Mouse (Mus musculus): ENCODE results near the gene Sumo3. TPM values are rescaled to one million over a fixed set of nuclear protein-coding genes. Genes with fewer than 3 reads are reported as not detected.

Sumo3 gene
- total RNA-seq, 1 experiment from 2014 or later, result 128 TPM

DNA sequence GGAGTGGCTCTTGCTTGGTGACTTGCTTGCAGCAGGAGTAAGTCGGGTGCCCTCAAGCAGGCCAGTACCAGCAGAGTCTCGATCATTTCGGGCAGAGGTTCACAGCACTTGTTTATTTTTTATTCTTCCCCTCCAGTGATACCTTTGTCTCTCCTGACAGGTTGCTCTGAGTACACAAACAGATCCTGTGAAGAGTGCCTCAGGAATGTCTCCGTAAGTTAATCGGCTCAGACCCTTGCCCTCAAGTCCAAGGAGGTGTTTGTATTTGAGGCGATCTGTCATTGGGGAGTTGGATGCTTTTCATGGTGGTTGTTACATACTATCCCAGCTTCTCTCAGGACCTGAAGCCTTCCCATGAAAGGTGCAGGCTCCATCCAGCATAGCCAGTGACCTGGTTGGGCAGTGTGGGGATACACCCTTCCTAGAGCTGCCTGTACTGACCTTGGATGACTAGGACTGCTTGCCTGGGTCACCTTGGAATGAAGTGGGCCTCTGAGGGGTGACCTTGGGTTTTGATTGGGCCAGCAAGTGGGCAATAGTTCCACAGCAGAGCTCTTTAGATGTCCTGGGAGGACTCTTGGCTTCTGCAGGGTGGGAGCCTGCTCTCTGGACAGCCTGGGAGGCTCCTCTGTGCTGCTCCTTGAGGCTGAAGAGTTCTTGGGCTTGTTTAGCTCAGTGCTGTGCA, 18.7 kb upstream of the Sumo3 start:
- no peak for ATAC-seq (replicated peaks; ENCODE audit: insufficient number of reproducible peaks, low FRiP score, low TSS enrichment, poor library complexity, severe bottlenecking)

DNA sequence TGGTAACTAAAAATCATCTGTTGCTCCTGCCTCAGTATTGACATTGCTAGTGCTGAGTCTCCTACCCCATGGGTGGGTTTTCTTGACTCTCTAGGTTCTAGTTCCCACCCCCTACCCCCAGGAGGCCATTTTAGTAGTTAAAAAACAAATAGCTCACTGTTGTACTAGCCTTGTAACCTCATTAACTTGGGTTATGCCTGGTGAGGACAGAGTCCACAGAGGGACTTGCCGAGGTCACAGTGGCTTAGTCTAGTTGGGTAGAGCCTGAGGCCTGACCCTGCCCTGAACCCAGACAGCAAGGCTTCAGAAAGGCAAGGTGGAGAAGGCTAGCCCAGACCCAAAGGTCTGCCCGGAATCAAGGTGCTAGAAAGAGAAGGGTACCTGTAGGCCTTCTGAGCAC, 17.9 kb upstream of the Sumo3 start:
- ATAC-seq (replicated peaks; ENCODE audit: insufficient number of reproducible peaks, low FRiP score, low TSS enrichment, poor library complexity, severe bottlenecking), result no peak

DNA sequence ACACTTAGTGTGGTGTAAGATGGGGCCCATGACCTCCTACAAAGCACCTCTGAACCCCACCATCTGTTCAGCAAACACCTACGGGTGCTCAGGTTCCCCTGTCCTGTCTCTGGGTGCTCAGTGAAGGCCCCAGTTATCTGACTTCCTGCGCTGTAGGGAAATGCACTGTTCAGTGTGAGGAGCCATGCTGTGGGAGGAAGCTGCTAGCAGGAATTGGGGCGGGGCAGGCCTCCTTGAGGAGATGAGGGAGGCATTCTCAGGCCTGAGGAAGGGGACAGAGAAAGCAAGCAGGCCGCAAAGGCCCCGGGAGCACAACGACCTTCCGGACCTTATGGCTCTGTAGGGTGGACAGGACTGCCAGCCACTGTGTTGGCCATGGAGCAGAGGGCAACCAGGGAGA, 16.8 kb upstream of the Sumo3 start:
- 0 out of 2 replicates have a peak, but pooled peaks have one; percentile 11 for ATAC-seq (replicated peaks; ENCODE audit: insufficient number of reproducible peaks, low FRiP score, low TSS enrichment, poor library complexity, severe bottlenecking)

DNA sequence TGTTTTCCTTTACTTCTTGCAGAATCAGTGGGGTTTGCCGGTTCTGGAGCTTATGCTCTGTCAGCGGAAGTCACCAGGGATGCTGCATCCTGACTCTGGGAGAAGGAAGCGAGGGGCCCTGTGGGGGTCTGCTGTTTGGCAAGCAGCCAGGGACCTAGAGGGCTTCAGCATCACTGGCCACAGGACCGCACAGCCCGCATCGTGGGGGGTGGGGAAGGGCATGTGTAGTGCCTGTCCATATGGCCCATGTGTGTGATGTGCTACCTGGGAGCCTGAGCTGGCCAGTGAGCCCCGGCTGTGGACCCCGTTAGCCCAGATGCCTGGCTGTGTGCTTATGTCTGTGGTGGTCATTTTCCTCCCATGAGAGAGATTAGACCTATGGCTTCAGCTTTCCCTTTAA, 16.1 kb upstream of the Sumo3 start:
- ATAC-seq (replicated peaks; ENCODE audit: insufficient number of reproducible peaks, low FRiP score, low TSS enrichment, poor library complexity, severe bottlenecking), result no peak

DNA sequence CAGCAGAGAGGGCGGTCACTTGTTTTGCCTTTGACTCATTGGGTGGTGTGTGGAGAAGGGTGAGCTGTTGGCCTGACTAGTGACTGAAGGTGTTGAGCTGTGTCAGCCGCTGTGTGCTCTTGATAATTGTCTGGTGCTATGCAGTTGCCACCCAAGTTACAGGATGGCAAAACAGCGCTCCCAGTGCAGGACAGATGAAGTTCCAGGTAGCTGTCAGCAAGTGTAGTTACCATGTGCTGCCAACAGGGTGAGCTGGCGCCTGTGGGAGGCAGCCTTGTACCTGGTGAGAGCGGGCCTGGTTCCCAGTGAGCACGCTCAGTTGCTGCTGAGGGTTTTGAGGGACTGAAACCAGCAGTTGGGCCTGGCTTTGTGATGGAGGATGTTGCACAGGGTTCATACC, 15.1 kb upstream of the Sumo3 start:
- ATAC-seq (replicated peaks; ENCODE audit: insufficient number of reproducible peaks, low FRiP score, low TSS enrichment, poor library complexity, severe bottlenecking), result peak; percentile 76

DNA sequence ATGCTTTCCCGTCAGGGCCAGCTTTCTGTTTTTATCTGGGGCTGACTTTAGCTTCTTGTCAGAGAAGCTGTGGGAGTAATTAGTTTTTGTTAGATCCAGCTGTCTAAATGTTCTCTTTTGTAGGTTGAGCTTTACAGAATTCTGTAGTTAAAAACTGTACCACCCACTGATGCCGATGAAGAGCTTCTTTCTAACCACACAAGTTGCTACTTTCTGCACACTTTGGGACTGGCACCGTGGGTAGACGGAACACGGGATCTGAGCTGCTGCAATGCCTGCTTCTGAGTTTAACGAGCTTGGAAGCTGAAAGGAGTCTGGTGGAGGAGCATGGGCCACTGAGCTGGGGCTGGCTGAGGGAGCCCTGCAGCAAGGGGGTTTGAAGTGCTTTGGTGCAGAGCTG, 14.4 kb upstream of the Sumo3 start:
- ATAC-seq (replicated peaks; ENCODE audit: insufficient number of reproducible peaks, low FRiP score, low TSS enrichment, poor library complexity, severe bottlenecking), result no peak

DNA sequence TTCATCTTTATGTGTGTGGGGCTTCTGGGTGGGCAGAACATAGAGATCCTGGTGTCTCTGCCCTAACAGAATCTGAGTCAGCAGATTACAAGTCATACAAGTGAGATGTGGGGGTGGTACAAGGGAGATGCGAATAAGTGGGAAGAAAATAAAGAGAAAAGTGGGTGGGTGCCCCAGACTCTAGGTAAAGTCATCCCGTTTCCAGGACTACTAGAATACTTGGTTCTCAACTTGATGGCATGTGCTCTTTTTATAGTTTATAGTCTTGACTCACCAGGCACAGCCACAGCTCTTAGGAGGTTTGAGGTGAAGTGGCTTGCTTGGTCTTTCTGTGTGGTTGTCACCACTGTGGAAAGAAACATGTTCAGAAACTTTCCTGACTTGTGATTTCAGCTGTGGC, 9.8 kb upstream of the Sumo3 start:
- ATAC-seq (replicated peaks; ENCODE audit: insufficient number of reproducible peaks, low FRiP score, low TSS enrichment, poor library complexity, severe bottlenecking), result no peak

DNA sequence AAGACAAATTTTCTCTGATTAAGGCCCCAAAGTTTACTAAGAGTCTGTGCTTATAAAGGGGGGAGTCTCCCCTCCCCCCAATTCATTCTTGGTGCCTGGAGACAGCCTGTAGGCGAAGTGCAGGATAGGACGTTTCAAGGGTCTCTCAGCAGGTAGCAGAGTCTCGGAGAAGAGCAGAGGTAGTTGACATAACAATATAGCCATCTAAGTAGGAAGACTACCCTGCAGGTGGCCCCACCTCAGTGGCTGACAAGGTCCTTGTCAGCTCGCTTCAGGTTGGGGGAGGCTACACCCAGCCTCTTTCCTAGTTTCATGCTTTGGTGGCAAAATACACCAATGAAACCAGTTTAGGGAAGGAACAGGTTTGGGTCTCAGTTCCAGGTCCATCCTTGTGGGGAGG, 2.9 kb upstream of the Sumo3 start:
- ATAC-seq (replicated peaks; ENCODE audit: insufficient number of reproducible peaks, low FRiP score, low TSS enrichment, poor library complexity, severe bottlenecking), result no peak

DNA sequence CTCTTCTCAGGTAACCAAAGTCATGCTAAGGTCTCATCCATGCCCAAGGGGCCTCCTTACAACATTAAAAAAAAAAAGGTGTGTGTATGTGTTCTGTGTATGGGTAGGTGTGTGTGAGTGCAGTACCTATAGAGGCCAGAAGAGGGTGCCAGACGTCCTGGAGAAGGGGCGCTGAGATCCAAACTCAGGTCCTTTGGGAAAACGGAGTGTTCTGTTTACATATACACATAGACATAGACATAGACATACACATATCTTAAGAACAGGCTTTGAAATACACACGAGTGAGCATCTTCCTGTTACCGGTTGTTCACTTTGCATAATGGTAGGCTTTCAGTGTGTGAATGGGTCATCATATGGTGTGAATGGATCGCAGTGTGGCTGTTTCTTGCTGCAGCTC, 1.8 kb upstream of the Sumo3 start:
- no peak for ATAC-seq (replicated peaks; ENCODE audit: insufficient number of reproducible peaks, low FRiP score, low TSS enrichment, poor library complexity, severe bottlenecking)

DNA sequence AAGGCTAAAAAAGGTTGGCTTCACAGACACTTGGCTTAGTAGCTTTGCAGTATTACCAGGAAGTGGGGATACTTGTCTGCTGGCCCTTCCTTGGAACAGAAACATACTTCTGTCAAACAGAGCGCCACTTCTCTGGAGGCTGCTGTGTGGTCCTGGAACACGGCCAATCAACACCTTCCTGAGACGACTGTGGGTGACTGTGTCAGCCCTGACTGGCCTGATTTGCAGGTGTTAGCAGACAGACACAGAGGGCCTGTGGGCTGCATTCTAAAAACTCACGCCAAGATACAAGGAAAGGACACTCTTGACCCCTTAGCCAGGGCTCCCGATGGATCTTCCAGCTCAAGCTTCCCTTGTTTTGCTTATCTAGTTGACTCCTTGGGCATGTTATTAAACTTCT, 939 bp upstream of the Sumo3 start:
- ATAC-seq (replicated peaks; ENCODE audit: insufficient number of reproducible peaks, low FRiP score, low TSS enrichment, poor library complexity, severe bottlenecking), result no peak

DNA sequence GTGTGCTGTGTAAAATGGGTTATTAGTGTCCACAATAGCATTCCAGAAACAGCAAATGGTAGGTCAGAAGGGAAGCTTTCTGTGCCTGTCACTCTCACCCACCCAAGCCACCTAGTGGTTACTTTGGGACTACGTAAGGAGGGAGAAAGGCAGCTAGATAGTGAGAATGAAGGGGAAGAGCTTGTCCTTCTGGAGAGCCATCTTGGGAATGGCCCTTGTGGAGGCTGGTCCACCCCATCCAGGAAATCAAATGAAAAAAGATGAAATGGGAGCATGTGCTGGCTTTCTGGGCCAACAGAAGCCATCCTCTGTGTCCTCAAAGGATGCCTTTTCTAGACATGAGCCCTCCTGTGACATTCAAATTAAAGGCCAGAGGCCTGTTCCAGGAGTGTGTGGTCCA, 529 bp upstream of the Sumo3 start:
- ATAC-seq (replicated peaks; ENCODE audit: insufficient number of reproducible peaks, low FRiP score, low TSS enrichment, poor library complexity, severe bottlenecking), result no peak

DNA sequence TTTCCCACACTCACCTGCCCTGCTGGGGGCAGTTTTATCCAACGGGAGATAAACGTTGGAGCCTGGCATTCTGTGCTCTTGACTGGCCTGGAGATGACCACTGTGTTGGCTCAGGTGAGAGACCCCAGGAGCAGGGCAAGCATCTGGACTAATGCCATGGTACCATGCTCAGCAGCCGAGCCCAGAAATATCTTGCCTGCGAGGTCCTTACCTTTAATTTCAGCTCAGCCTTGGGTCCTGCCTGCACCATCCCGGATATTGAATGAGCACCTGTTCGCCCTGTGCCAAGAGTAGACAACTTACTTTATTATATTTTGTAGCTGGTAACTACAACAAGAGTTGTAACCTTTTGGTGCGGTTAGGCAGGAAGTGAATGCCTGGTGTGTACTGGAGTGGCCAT, 958 bp downstream of the Sumo3 start:
- ATAC-seq (replicated peaks; ENCODE audit: insufficient number of reproducible peaks, low FRiP score, low TSS enrichment, poor library complexity, severe bottlenecking), result peak; percentile 4; the same call in 1 of the 2 replicates

DNA sequence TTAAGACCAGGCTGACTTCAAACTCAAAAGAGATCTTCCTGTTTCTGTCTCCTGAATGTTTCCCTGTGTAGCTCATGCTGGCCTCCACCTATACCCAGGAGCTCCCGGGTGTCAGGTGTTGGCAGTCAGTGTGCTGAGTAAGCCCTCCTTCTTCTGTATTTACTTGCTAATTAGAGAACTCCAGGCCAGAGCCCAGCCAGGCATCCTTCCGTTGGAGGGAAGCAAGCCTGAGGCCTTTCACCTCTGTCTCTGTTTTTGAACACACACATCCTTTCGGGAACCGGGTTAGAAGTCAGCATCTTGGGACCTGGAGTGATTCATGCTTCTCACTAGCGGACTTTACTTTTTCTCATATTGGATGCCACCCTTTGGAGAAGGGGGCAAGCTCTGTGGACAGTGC, 1.5 kb downstream of the Sumo3 start:
- no peak for ATAC-seq (replicated peaks; ENCODE audit: insufficient number of reproducible peaks, low FRiP score, low TSS enrichment, poor library complexity, severe bottlenecking)

DNA sequence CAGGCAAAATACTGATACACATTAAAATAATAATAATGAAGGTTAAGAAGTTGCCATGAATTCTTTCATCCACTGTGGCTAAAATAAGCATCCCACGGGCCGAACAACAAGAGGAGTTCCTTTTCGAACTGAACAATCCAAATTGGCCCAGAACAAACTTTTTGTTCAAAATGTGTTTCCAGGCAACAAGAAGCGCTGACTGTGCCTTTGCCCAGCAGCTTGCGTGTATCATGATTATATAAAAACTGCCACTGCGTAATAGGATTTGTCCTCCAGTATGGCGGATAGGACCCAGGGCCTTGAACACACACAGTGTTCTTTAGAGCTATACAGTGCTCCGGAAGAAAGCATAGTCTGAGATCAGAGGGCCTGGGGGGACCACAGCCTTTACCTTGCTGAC, 2.7 kb downstream of the Sumo3 start:
- no peak for ATAC-seq (replicated peaks; ENCODE audit: insufficient number of reproducible peaks, low FRiP score, low TSS enrichment, poor library complexity, severe bottlenecking)

DNA sequence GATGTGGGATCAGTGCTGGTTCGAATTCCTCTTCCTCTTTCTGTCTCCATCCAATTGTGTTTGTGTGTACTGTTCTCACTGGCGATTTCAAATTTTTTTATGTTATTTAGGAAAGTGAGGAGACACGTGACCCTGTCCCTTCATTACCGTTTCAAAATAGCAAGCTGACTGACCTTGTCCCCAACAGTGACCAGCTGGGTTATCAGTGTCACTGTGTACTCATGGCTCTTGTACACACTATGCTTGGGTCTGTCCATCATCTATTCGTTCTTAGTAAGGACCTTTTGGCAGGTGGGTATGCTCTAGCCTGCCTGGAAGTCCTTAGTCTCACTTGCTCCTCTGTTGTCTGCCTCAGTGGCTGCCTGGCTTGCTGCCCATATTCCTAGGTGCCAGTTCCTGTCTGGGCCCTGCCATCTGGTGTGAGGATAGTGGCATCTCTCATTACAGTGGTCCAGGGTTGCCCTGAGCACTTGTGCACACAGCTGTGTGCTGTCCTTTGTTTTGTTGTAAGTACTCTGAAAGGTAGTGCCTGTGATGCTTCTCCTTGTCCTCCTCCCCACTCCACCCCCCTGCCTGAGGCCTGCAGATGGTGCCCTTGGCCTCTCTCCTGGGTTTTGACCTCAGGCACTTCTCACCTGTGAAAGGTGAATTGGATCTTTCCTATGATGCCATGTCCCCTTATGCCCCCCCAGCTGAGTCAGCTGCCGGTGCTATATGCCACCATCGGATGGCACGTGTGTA, 4.5 kb downstream of the Sumo3 start:
- ATAC-seq (replicated peaks; ENCODE audit: insufficient number of reproducible peaks, low FRiP score, low TSS enrichment, poor library complexity, severe bottlenecking), result no peak

DNA sequence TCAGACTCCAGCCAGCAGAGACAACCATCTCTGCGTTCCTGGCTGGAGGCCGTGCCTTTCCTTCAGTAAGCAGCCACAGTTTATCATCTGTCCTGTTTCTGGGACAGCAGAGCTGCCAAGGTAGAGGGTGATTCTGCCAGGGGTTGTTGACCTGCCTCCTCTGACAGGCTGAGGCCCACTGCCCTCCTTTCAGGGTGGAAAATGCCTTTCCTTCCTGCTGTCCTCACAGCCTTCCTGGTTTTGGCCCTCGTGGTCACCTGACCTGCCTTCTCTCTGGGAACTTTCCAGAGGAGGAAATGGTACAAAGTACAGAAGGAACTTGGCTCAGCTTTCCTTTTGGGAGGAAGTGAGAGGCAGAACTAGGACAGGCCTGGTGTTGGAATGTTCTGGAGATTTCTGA, 7.5 kb downstream of the Sumo3 start:
- no peak for ATAC-seq (replicated peaks; ENCODE audit: insufficient number of reproducible peaks, low FRiP score, low TSS enrichment, poor library complexity, severe bottlenecking)

DNA sequence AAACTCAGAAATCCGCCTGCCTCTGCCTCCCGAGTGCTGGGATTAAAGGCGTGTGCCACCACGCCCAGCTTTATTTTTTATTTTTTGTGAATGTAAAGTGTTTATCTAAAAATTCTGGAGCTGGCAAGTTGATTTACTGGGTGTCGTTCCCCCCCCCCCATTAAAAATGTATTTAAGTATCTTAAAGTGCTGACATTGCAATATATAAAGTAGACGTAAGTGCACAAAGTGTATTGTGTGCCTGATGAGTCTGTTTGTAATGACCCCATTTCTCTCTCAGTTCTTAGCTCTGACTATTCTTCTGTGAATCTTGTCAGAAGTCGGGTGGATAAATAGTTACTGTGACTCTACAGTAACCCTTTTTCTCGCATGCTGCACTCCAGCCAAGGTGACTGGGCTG, 9.8 kb downstream of the Sumo3 start:
- ATAC-seq (replicated peaks; ENCODE audit: insufficient number of reproducible peaks, low FRiP score, low TSS enrichment, poor library complexity, severe bottlenecking), result no peak

DNA sequence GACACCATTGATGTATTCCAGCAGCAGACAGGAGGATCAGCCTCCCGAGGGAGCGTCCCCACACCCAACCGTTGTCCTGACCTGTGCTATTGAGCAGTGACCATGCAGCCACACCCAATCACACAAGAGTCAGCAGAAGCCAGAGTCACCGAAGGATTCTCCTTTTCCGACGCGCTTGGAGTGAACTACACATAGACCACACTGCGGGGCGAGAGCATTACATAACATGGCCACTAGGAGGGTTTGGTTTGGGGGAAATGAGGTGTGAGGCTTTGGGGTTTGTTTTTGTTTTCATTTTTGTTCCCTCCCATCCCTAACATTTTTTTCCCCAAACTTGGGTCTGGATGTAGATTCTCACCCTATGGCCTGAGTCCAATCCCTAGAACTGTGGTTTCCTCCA, 10.3 kb downstream of the Sumo3 start:
- no peak for ATAC-seq (replicated peaks; ENCODE audit: insufficient number of reproducible peaks, low FRiP score, low TSS enrichment, poor library complexity, severe bottlenecking)

DNA sequence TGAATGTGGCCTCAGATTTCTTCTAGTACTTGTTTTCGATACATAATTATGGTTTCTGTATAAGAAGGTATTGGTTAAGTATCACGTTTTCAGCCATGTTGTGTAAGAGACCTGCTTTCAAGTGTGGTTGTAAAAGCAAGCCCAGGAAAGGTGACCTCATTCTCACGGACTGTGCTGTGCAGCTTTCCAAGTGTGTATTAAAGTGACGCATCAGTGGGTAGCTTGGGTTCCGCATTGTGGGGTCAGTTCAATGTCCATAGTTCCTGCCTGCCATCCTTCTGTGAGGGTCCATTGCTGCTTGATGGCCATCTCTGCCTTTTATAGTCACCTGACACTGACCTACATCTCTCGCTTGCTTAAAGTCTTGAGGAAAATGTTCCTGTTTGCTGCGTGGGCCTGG, 11.0 kb downstream of the Sumo3 start:
- ATAC-seq (replicated peaks; ENCODE audit: insufficient number of reproducible peaks, low FRiP score, low TSS enrichment, poor library complexity, severe bottlenecking), result no peak

DNA sequence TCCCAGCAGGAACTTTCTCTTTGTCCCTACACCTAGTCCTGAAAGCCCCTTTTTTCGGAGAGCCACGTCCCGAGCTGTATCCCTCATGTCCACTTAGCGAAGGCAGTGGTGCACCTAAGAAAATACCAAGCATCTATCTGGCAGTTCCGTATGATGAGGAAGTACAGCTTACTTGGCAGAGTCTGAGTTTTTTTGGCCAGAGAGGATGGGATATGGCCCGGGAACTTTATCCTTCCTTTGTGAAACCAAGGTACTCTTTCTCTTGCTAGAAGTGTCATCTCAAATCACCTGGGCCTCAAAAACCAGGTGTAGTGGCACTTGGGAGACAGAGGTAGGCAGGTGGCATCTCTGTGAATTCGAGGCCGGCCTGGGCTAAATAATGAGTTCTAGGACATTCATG, 15.6 kb downstream of the Sumo3 start:
- ATAC-seq (replicated peaks; ENCODE audit: insufficient number of reproducible peaks, low FRiP score, low TSS enrichment, poor library complexity, severe bottlenecking), result no peak
